Mouse (Mus musculus) urinary bladder, postnatal 25 days (tissue): ENCODE measurements around the gene Fam135a.

Source experiments
- DNase-seq: peaks from one replicate; pipeline ENCODE4 v3.0.0; 2022; ENCODE audit warnings: low spot score

The Fam135a gene

DNA sequence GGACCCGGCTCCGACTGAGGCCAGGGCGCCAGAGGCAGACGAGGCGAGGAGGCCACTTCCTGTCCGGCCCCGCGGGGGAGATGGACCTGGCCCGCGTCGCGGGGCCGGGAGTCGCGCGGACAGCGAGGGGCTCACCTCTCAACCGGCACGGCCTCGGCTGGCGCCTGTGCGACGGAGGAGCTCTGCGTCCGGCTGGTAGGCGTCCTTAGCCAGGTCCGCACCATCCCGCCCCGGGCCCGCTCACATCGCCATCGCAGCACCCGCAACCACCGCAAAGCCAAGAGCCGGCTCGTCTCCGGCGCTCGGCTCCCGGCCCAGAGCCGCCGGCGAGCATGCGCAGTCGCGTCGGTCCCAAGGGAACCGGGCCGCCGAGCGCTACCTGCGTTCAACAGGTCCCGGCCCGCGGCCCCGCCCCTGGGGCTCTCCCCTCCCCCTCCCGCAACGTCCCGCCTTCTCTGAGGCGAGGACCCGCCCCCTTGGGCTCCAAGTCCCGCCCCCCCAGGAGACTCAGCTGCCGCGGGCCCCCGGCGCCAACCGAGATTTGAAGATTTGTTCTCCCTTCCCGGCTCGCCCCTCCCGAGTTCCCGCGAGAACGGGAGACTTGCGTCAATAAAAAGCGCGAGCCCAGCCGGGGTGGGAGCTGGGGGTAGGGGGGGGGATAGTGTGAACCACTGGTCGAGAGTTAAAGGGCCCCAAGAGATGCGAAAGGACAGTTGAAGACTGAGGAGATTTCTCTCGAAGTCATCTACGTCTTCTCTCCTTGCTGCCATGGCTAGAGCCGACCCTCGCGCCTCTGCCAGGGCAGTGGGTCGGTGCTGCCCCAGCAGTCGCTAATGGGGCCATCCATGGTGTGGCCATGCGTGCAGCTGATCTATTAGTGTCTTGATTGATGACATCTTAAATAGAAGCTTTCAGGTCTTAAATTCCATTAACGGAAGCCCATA, at the start of gene Fam135a:
Gene Fam135a (minus strand): TSS at position 416 of the 944 bp plus-strand sequence.
- DNase-seq, result peak; percentile 92

DNA sequence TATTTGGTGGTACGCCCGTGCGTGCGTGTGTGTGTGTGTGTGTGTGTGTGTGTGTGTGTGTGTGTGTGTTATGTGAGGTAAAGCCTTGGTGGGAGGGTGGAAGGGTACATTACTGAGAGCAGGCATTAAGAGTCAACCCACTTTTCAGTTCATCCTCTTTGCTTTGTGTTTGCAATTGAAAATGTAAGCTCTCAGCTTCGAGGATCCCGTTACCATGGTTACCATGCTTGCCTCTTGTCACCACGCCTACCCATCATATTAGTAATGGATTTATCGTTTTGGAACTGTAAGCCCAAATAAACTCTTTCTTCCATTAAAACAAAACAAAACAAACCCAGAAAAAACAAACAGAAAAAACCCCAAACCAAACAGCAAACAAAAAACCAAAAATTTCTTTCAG, 43.4 kb upstream of the Fam135a start:
- no peak for DNase-seq

DNA sequence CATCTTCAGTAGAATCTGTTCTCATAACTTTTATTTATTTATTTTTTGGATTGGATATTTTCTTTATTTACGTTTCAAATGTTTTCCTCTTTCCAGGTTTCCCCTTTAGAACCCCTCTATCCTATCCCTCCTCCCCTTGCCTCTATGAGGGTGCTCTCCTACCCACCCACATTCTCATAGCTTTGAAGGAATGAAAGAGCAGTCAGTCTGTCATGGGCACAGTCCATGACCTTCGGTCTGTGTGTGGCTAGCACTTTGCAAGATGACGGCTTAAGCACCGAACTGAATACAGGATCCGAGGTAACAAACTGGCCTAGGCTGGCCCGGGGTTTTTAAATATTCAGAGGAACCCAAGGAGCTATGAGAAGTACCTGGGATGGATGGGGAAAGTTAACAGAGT, 40.4 kb upstream of the Fam135a start:
- DNase-seq, result no peak

DNA sequence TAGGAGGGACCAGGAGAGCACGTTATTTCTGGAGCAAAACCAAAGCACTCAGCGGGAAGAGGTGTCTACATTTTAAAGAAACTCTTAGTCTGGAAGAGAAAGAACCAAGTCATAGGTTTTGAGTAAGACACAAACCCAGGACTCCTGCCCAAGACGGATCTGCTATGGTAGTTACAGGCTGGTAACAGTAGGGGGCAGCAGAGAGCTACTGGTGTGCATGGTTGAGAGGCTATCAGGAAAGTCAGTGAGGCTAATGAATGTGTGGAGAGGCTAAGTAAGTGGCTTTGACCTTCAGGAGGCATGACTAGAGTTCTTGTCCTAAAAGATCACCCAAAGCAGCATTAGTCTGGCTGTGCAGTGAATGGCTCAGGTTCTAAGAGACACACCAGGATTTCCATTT, 37.0 kb upstream of the Fam135a start:
- peak; percentile 53 for DNase-seq

DNA sequence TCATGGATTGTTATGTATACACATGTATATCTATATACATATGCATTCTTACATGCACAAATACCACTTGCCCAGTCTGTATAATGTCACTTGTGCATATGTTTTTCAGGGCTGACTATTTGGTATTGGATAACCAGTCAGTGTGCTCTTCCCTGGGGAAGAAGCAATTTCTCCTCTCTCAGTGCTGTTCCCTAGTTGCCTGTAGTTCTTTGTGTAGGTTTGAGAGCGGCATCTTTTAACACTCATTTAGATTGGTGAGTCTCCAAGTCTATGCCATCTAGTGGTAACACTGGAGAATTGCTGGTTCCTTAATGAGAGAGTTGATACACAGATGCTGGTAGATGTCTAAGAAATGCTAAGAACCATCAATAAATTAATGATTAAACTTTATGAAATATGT, 34.7 kb upstream of the Fam135a start:
- no peak for DNase-seq

DNA sequence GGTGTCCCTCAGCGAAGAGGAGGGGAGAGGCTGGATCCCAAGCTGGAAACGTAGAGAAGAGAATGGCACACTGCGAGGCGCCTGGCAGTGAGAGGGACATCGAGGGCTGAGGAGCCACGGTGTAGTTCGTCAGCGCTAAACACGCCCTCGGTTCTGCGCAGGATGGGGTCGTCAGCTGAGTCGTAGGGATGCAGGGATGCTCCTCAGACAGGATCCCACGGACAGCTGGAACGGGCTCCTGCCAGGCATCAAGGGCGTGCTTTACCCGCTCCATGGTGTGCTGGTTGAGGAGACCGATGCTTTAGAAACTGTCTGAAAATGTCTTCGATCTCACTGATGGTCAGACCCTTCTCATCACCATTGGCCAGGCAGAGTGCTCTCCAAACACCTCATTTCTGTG, 33.7 kb upstream of the Fam135a start:
- no peak for DNase-seq

DNA sequence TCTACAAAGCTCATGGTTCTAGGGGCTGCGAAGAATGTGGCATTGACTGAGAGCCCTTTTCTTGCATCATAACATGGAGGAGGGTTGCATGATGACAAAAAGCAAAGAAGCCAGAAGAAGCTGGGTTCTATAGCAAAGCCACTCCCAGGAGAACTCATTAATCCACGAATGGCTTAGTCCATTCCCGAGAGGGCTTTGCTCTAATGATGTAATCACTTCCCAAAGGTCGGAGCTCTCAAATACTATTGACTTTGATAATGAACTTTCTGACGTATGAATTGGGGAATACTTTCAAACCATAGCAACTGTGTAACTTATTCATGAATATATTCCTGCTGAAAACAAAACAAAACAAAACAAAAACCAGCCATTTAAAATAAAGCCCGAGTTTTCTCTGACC, 27.7 kb upstream of the Fam135a start:
- no peak for DNase-seq

DNA sequence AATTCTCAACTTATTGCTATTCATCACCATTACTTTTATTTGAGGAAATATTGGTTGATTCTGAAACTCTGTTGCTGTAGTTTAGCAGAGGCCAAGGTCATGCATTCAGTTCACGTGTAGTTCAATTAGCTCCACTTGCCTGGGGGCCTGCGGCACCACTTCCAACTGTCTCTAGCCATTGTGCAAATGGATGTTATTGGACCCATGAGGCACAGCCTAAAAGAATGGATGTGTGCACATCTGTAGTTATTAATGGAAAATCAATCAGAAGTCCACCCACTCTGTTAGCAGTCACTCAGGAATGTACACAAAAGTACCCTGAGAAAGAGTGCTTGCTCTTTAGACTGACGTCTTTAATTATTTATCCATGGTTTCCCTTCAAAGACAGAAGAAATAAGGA, 24.5 kb upstream of the Fam135a start:
- DNase-seq, result no peak

DNA sequence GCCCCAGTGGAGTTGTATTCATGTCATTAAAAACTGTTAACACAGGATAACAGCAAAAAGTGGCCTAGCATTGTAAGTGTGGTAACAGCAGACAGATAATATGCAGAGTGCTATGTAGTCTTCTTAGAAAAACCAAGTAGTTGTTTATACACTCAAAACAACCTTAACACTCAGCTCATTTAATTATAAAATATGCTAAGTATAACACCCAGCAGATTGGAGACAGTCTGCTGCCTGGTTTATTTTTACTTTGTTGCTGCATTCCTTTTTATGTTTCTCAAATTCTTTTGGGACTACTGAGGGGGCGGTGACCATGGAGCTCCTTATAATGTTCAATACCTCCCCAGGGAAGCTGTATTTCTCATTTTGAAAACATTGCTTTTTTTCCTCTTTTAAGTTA, 22.4 kb upstream of the Fam135a start:
- no peak for DNase-seq

DNA sequence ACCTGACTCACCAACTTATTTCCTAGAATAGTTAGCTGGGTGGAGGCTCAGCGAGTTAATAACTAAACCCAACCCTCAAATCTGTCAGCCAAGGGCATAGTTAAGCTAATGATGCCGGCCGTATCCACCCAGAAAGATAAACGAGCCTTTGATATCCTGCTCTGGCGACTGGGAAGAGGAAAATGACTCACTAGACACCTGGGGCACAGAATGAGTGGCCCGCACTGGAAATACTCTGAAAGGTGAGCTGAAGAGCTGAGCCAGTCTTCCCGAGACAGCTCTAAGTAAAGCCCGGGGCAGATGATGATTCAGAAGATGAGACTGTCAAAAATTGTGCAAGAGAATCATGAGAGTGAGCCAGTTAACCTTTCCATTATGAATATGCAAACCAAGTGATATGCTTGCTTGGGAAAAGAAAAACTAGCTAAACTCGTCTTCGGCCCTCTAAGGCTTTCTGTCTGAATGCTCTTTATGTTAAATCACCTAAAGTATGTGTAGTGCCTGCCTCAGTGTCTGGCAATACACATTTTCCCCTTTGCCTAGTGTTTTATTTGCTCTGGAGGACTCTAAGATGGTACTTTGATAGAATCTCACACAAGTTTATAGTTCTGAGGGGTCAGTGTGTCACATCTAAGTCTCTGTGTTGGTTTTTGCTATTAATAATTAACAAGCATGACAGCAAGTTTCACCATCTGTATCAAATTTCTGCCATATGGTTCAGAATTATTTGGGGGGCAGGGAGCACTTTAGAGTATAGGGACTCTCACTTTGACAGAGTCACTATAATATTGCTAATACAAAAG, 8.0 kb upstream of the Fam135a start:
- no peak for DNase-seq

DNA sequence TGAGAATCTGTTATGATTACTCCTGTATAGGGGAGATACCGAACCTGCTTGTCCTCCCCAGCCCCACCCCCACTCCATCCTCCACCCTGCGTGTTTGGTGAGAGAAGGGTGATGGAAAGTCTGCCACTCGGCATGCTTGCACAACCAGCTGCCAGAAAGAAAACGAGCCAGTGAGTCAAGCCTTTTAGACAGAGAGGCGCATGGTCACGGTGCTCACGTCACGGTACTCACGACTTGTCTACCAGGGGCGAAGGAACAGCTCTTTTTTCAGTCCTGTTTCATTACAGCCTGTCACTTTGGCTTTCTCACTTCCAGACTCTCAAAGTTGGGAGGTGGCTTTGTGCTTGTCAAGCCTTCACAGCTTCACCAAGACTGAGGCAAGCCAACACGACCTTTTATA, 7.2 kb upstream of the Fam135a start:
- DNase-seq, result peak; percentile 13

DNA sequence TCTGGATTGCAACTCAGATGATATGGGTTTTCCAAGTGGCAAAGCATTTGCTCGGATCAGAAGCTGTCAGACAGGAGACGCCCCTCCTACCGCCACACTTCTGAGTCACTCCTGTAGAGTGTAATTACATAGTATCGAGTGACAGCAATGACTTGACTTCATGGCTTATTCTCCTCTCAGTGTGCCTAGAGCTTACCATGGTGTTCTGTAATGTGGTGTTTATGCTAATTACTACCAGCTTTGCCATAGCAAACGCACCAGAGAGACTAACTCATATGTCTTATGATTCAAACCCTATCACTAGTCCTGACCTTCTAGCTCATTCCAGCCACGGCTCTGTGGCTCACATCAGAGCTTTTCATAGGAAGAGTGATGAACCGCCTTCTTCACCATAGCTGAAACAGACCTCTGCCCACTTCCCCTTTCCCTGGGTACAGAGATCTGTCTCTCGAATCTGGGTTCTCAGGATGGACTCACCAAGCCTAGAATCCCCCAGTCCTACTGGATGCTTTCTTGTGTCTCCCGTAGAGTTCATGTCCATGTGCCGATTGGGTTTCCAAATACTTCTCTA, 2.5 kb upstream of the Fam135a start:
- DNase-seq, result no peak

DNA sequence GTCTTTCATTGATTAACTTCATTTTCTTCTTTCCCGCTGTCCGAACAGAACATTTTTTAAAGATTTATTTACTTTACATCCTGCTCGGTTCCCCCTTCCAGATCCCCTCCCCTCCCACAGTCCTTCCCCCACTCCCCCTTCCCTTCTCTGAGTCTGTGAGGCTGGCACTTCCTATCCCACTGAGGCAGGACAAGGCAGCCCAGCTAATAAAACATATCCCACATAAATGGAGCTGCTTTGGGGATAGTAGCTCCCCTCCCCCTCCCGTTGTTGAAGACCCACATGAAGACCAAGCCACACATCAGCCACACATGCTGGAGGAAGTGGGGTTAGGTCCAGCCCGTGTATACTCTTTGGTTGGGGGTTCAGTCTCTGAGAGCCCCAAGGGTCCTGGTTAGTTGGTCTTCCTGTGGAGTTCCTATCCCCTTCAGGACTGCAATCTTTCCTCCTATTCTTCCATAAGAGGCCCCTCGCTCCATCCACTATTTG, 773 bp upstream of the Fam135a start:
- DNase-seq, result no peak

DNA sequence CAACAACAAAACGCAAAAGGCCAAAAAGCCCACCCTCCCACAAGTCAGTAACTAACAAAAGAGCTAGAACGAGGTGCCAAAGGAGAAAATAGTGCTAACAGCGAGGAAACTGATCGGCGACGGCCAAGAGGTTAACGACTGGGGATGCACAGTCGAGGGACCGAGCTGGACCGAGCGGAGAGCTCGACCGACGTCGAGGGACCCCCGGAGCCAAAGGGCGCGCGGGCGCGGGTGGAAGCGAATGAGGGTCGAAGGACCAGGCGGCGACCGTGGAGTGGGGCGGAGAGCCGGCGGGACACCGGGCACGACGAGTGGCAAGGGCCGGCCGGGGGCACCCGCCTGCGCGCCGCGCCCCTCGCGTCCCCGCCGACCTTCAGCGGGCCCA, 608 bp downstream of the Fam135a start:
- no peak for DNase-seq

DNA sequence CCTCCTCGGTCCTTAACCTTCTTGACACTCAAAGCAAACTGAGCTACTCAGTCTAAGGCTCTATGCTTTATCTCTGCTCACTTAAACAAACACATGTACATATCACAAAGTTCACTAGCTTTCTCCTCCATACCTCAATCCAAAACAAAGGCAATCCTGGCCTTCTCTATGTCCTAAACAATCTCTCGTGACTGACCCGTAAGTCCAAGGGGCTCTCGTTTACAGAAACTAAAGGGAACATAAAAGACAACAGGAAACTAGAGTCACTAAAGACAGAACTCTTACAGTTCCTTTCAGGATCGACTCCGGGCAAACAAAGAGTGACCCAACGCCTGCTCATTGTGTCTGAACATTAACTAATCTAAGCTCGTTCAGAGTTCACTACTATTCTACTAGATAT, 2.6 kb downstream of the Fam135a start:
- no peak for DNase-seq

DNA sequence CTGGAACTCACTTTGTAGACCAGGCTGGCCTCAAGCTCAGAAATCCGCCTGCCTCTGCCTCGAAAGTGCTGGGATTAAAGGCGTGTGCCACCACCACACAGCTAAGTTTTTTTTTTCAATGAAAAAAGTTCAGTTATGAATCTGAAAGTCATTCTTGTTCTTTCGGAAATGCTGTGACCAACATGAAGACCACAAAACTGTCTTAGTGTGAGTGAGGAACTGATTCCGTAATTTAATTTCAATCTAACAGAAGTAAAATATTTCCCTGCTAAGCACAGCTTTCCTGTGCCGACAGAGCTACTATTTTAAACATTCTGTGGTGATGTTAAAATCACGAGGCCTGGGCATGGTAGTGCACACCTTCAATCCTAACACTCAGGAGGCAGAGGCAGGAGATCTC, 7.7 kb downstream of the Fam135a start:
- no peak for DNase-seq

DNA sequence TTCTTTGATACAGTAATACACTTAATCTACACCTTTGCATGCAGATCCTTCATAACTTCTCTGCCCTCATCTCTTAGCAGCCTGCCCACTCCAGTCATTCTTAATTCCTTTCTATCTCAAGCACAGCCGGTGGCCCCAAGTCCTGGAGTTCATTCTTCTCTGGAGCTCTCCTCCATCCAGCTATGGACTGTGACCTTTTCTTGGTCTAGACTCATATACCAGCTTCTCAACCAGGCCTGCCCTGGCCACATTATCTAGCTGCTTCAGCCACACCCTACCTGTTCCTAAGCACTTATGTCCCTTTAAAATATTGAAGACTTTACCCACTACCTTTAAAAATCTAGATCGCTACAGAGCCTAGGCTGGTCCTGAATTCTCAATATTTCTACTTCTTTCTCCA, 9.5 kb downstream of the Fam135a start:
- no peak for DNase-seq

DNA sequence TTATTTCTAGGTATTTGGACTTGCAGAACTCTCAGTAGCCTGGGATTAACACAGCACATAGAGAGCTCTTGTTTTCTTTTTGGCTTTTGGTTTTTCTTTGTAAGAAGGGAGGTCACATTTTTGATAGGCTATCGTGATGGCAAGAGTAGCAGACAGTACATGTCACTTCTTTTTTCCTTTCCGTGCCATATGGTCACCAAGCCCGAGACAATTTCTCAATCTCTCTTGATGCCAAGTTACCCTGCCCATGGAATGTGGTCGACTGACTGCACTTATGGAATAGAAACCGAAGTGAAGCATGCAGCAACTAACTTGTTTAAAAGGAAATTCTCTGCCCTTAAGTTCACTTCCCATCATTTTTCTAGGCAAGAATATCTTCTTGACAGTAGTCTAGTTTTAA, 10.0 kb downstream of the Fam135a start:
- DNase-seq, result no peak

DNA sequence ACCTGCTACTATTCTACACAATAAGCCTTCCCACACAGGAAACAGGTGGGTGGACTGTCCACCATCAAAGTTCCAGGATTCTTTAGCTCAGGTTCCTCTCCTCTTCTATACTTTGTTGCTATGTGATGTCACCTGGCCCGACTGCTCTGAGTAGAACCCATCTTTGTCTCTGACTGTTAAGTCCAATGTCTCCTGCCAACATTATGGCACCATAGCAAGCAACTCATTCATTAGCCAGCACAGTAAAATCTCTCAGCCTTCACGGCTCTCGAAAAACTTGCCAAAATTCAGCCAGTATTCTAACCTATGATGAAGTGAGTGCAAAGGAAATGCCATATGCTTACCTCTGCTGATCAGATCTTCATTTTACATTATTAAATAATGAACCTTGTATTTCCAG, 14.0 kb downstream of the Fam135a start:
- DNase-seq, result no peak

DNA sequence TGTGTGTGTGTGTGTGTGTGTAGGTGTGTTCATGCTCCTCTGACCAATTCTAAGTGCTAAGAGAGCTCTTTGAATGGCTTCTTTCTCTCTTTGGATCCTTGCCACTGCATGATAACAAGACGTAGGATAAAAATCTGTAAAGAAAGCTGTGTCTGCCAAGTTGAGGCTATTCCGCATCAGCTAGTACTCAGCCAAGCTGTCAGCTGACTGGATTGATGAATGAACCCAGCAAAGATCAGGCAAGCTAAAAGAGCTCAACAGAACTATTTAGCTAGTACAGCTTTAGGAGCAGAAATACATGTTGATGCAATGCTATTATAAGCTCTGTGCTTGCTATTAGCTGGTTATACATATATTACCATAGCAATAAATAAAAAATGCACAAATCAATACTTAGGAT, 25.7 kb downstream of the Fam135a start:
- no peak for DNase-seq

DNA sequence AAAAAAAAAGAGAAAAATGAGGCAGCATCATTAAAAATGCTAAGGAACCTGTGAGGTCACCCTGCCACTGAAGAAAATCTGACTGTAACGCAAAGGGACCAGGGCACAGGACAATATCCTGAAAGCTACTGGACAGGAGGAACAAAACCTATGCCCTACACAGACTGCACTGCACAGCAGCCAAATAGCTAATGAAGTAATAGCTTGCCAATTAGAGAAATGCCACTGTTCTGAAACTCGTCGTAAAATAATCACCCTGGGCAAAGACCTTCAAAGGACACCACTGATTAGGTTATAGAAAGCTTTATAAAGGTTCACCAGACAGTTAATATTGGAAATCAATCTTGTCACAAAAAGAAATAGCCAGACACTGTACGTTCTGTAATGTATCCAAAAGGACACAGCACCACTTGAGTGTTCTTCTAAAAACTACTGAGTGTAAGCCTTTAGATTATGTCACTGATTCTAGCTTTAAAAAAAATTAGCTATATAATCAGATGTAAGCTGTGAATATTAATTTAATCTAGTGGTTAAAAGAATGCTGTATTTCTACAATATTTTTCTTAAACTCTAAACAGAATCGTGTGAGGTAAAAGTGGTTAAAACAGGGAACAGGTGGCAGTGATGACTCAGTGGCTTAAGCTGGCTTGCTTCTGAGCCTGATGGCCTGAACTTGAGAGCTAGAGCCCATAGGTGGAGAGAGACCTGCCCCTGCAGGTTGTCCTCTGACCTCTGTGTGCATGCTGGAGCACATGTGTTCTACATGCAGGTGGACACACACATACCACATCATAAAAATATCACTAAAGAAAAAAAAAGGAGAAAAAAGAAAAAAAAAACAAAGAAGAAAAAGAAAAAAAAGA, 26.5 kb downstream of the Fam135a start:
- DNase-seq, result no peak

DNA sequence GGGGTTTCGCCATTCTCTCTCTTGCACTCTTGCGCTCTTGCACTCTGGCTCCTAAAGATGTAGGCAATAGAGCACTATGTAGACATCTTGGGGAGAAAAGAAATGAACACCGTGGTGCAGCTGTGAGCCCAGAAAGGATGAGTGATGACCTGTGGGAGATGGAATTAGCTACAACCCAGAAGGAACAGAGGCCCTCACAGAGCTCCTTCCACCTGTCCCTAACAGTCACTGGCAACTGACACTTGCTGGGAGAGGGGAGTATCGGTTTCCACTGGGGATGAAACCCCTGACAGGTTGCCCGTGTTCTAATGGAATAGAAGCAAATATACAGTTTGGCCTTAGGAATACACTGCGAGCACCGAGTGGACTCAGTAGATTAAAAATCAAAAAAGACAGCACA, 31.3 kb downstream of the Fam135a start:
- DNase-seq, result no peak
